Mouse (Mus musculus) spleen, adult 2 months (tissue): ENCODE data around the gene Hydin.

ENCODE experiments used
- CTCF ChIP-seq: fragments of 200-500 bp; IDR thresholded peaks from 2 replicates; pipeline ENCODE4 v1.5.1; 2011; ENCODE audit warnings: mild to moderate bottlenecking, inconsistent platforms; ENCODE audit not compliant: insufficient read depth, insufficient read length, insufficient replicate concordance; ENCODE audit errors: extremely low read depth
- POLR2A ChIP-seq: fragments of 200-500 bp; IDR thresholded peaks from 2 replicates; pipeline ENCODE4 v1.6.1; 2011; ENCODE audit warnings: low read depth, low read length, inconsistent platforms

GRCm38 (mm10) chr8:110500253-110500652, 233.5 kb downstream of the Hydin start:
- TF ChIP-seq POLR2A (no peak), CTCF (no peak)
